Mouse (Mus musculus) CH12.LX (cell line): ENCODE measurements around the gene Exo1. TPM values are rescaled to one million over a fixed set of nuclear protein-coding genes. Genes with fewer than 3 reads are reported as not detected.

ENCODE experiments used
- DNase-seq: peaks from one replicate; pipeline ENCODE4 v3.0.0-alpha.2; 2013; ENCODE audit errors: extremely low read depth
- H3K27ac ChIP-seq: 2 replicates; pipeline ENCODE4 v1.5.1; 2012; ENCODE audit warnings: low read depth, mild to moderate bottlenecking, control low read depth, moderate library complexity; ENCODE audit not compliant: insufficient read depth
- H3K27me3 ChIP-seq: replicated peaks from 2 replicates; pipeline ENCODE3; 2012; ENCODE audit warnings: inconsistent platforms
- H3K36me3 ChIP-seq, 2 experiments: replicated peaks in 1 of 2; 2 replicates each; pipeline versions ENCODE3 to v1.6.1; 2012; ENCODE audit warnings: inconsistent platforms in 1 of 2, low read length in 1 of 2, mild to moderate bottlenecking in 1 of 2, mixed read lengths in 1 of 2, moderate library complexity in 1 of 2; ENCODE audit not compliant: control insufficient read depth in 1 of 2, insufficient read depth in 1 of 2
- H3K4me1 ChIP-seq, 2 experiments: 2 replicates each; pipeline ENCODE4 v1.6.1; 2012; ENCODE audit warnings: inconsistent platforms in 1 of 2, moderate library complexity in 1 of 2; ENCODE audit not compliant: insufficient read depth in 2 of 2, control insufficient read depth in 1 of 2
- H3K4me2 ChIP-seq: 2 replicates; pipeline ENCODE4 v1.6.1; 2012; ENCODE audit warnings: low read depth, mild to moderate bottlenecking, control low read depth; ENCODE audit not compliant: poor library complexity, insufficient read depth, severe bottlenecking
- H3K4me3 ChIP-seq, 3 experiments: fragments of 150-350 bp in 1 of 3; sonication (generic) in 1 of 3; replicated peaks in 1 of 3; 2 replicates each; pipeline versions ENCODE3 to v1.5.1; 2011 to 2012; ENCODE audit warnings: low read depth in 2 of 3, low read length in 2 of 3, mild to moderate bottlenecking in 2 of 3, moderate library complexity in 2 of 3, control low read depth in 1 of 3, improper control_type of control experiment in 1 of 3, inconsistent platforms in 1 of 3, mixed read lengths in 1 of 3; ENCODE audit not compliant: poor library complexity in 1 of 3
- H3K79me2 ChIP-seq: replicated peaks from 2 replicates; pipeline ENCODE4 v1.6.1; 2012; ENCODE audit warnings: mild to moderate bottlenecking, moderate library complexity; ENCODE audit not compliant: control insufficient read depth, poor library complexity, insufficient read depth, severe bottlenecking; ENCODE audit errors: extremely low read depth
- H3K9ac ChIP-seq: 2 replicates; pipeline ENCODE4 v1.6.1; 2012; ENCODE audit warnings: low read depth, mild to moderate bottlenecking, control low read depth, moderate library complexity; ENCODE audit not compliant: insufficient read depth
- H3K9me3 ChIP-seq: replicated peaks from 2 replicates; pipeline ENCODE3; 2012; ENCODE audit warnings: low read length, inconsistent platforms, mixed read lengths
- E2F4 ChIP-seq: IDR thresholded peaks from 2 replicates; pipeline ENCODE4 v1.6.1; 2011; ENCODE audit warnings: low read depth, low read length, improper control_type of control experiment; ENCODE audit not compliant: insufficient replicate concordance
- ELF1 ChIP-seq: IDR thresholded peaks from 2 replicates; pipeline ENCODE4 v1.6.1; 2014; ENCODE audit warnings: low read depth, mild to moderate bottlenecking, inconsistent platforms, low read length, improper control_type of control experiment
- IRF4 ChIP-seq: IDR thresholded peaks from 2 replicates; pipeline ENCODE4 v1.6.1; 2014; ENCODE audit warnings: low read depth, mild to moderate bottlenecking, inconsistent platforms, low read length, improper control_type of control experiment
- MAFK ChIP-seq: IDR thresholded peaks from 2 replicates; pipeline ENCODE4 v1.6.1; 2011; ENCODE audit warnings: low read length, improper control_type of control experiment; ENCODE audit not compliant: insufficient replicate concordance
- MAX ChIP-seq: IDR thresholded peaks from 2 replicates; pipeline ENCODE4 v1.6.1; 2011; ENCODE audit warnings: low read length, improper control_type of control experiment
- MAZ ChIP-seq: IDR thresholded peaks from 2 replicates; pipeline ENCODE4 v1.6.1; 2012; ENCODE audit warnings: low read depth, mild to moderate bottlenecking, inconsistent platforms, low read length, improper control_type of control experiment, moderate library complexity
- NELFE ChIP-seq: IDR thresholded peaks from 2 replicates; pipeline ENCODE4 v1.6.1; 2011; ENCODE audit warnings: low read depth, low read length, improper control_type of control experiment
- NRF1 ChIP-seq: IDR thresholded peaks from 2 replicates; pipeline ENCODE4 v1.6.1; 2014; ENCODE audit warnings: low read depth, mild to moderate bottlenecking, inconsistent platforms, low read length, improper control_type of control experiment, moderate library complexity
- PAX5 ChIP-seq: IDR thresholded peaks from 2 replicates; pipeline ENCODE4 v1.6.1; 2012; ENCODE audit warnings: low read length, inconsistent platforms, mixed read lengths
- POLR2AphosphoS2 ChIP-seq: IDR thresholded peaks from 2 replicates; pipeline ENCODE4 v1.6.1; 2011; ENCODE audit warnings: low read depth, low read length, improper control_type of control experiment
- RAD21 ChIP-seq: IDR thresholded peaks from 2 replicates; pipeline ENCODE4 v1.6.1; 2011; ENCODE audit warnings: low read depth, mild to moderate bottlenecking, low read length, improper control_type of control experiment, moderate library complexity
- TCF12 ChIP-seq: IDR thresholded peaks from 2 replicates; pipeline ENCODE4 v1.6.1; 2014; ENCODE audit warnings: low read depth, mild to moderate bottlenecking, inconsistent platforms, low read length, improper control_type of control experiment
- UBTF ChIP-seq: IDR thresholded peaks from 2 replicates; pipeline ENCODE4 v1.6.1; 2012; ENCODE audit warnings: low read depth, mild to moderate bottlenecking, inconsistent platforms, low read length, improper control_type of control experiment, moderate library complexity
- ZC3H11A ChIP-seq: IDR thresholded peaks from 2 replicates; pipeline ENCODE4 v1.6.1; 2012; ENCODE audit warnings: low read depth, mild to moderate bottlenecking, inconsistent platforms, low read length, improper control_type of control experiment
- ZKSCAN1 ChIP-seq: IDR thresholded peaks from 2 replicates; pipeline ENCODE4 v1.6.1; 2012; ENCODE audit warnings: low read depth, inconsistent platforms, low read length, improper control_type of control experiment, borderline replicate concordance
- ZNF384 ChIP-seq: IDR thresholded peaks from 2 replicates; pipeline ENCODE4 v1.6.1; 2012; ENCODE audit warnings: low read depth, low read length, improper control_type of control experiment, inconsistent platforms
- dilution Hi-C: fragments of 300-500 bp; cut with MboI; formaldehyde crosslinking; loops from 2 replicates; pipeline ENCODE4 v1.14.3; 2020; ENCODE audit warnings: low sequenced_read_pairs; ENCODE audit not compliant: extremely low pct_unique_long_range_greater_than_20kb, extremely low pct_ligation_motif_present
- in situ Hi-C: fragments of 300-500 bp; cut with MboI; formaldehyde crosslinking; loops from 3 replicates; pipeline ENCODE4 v1.14.3; 2019; ENCODE audit warnings: low sequenced_read_pairs, low pct_ligation_motif_present, low pct_unique_long_range_greater_than_20kb, mixed read lengths
- polyA plus RNA-seq: library from polyadenylated mRNA; unstranded; fragments of >175 nt; gene quantifications from 2 replicates; pipeline ENCODE4 v1.2.1, GENCODE M21; 2012; ENCODE audit warnings: low read depth; ENCODE audit not compliant: insufficient read length
- total RNA-seq, 2 experiments: library from RNA; depleted of rRNA; stranded (reverse); fragments of 300-350 nt in 1 of 2; fragments of >200 nt in 1 of 2; gene quantifications; 2 replicates each; pipeline ENCODE4 v1.2.3; 2012 to 2014

The Exo1 gene
- total and polyA plus RNA-seq, 3 experiments, result 51.6 to 139 (median 95.2) TPM

GRCm38 (mm10) chr1:175870716-175871115, 9.7 kb upstream of the Exo1 start:
- Histone ChIP-seq H3K9me3 (no peaks in the 10 kb centered on the region), H3K27me3 (no peaks in the 10 kb centered on the region), H3K27ac (no peak overlapping the region), H3K36me3 (no peaks in the 10 kb centered on the region), H3K79me2 (no peaks in the 10 kb centered on the region), H3K4me2 (no peak overlapping the region), H3K9ac (no peak overlapping the region)
- dilution Hi-C loops, result no loop called here
- TF ChIP-seq PAX5, result no peak
- no peak for TF ChIP-seq IRF4
- no peak for TF ChIP-seq POLR2AphosphoS2
- TF ChIP-seq MAFK, result no peak
- TF ChIP-seq E2F4, result no peak
- TF ChIP-seq ZC3H11A, result no peak
- TF ChIP-seq MAX, result no peak
- TF ChIP-seq, all 38 proteins: peak for 0
- no peak for DNase-seq
- in situ Hi-C loops, result no loop called here
- no peak overlapping the region for H3K4me3 ChIP-seq
- no peaks in the 10 kb centered on the region for H3K4me1 ChIP-seq

GRCm38 (mm10) chr1:175872028-175872816, 8.2 kb upstream of the Exo1 start:
- no peak overlapping the region for H3K4me2 ChIP-seq
- H3K9ac ChIP-seq, result no peak overlapping the region
- H3K27ac ChIP-seq, result no peak overlapping the region
- dilution Hi-C loops (no loop called here), in situ Hi-C loops (no loop called here)
- no peaks in the 10 kb centered on the region for H3K36me3 ChIP-seq
- no peaks in the 10 kb centered on the region for H3K27me3 ChIP-seq
- TF ChIP-seq MAX (no peak), ELF1 (no peak), NRF1 (no peak), E2F4 (no peak), PAX5 (no peak), ZNF384 (no peak), RAD21 (no peak), UBTF (no peak), MAZ (no peak), MAFK (no peak), NELFE (no peak), TCF12 (no peak), ZKSCAN1 (no peak)
- H3K4me1 ChIP-seq, result no peaks in the 10 kb centered on the region
- H3K4me3 ChIP-seq, result no peak overlapping the region
- no peaks in the 10 kb centered on the region for H3K9me3 ChIP-seq
- DNase-seq, result no peak
- no peaks in the 10 kb centered on the region for H3K79me2 ChIP-seq
